Comparison of ENCODE assay signal across 11 mouse cellular contexts in genomic region chr8:122938170-122938569, GRCm38 (mm10).
DNase-seq lines count a peak whose midpoint lies in the region; ATAC-seq and TF ChIP-seq lines count a peak whose summit lies in the region.
"Had no signal": no experiment of that assay in that cellular context is flagged by ENCODE, and none has a peak within 500 bp of the region (broad histone marks: within the 10 kb centered on the region; RNA-seq: fewer than 3 reads in every experiment).

No protein-coding gene starts in this region.

- peak overlapping the region; percentile 5; the same call in 1 of the 2 replicates for H3K27ac ChIP-seq in heart, adult 2 months
- H3K27ac ChIP-seq in spleen, adult 2 months (ENCODE audit: insufficient read depth, low read length), result peak overlapping the region; percentile 90
- no peak overlapping the region for H3K27ac ChIP-seq in forebrain, embryonic 16.5 days (ENCODE audit: low read length)
- H3K27ac ChIP-seq: liver, embryonic 14.5 days had no signal

- TF ChIP-seq POLR2A in heart, adult 2 months (IDR thresholded peaks at IDR 0.05; ENCODE audit: insufficient read depth, low read depth, low read length), result no peak
- TF ChIP-seq POLR2A in spleen, adult 2 months (IDR thresholded peaks at IDR 0.05; ENCODE audit: low read depth, low read length), result no peak

- no peak for DNase-seq in heart, adult 2 months
- no peak for DNase-seq in heart, postnatal 4 days
- no peak for DNase-seq in spleen, adult 2 months (ENCODE audit: low read depth in 1 of 2, low spot score in 2 of 2)
- no peak for DNase-seq in spleen, postnatal 36 days (ENCODE audit: low spot score in 2 of 2)
- DNase-seq in retina, postnatal 1 day, result peak; percentile 56
- DNase-seq in frontal cortex, adult 2 months (ENCODE audit: extremely low spot score in 1 of 2, low spot score in 1 of 2), result no peak
- no peak for DNase-seq in c-Kit-positive CD71-positive TER-119-positive erythroid progenitor cells, embryonic 14.5 days (ENCODE audit: low spot score)
- DNase-seq: heart, postnatal 36 days had no signal

- peaks cover 23% of the 10 kb centered on the region for H3K4me1 ChIP-seq in heart, adult 2 months (ENCODE audit: control insufficient read depth, insufficient read depth, low read length)
- peaks cover 45% of the 10 kb centered on the region for H3K4me1 ChIP-seq in spleen, adult 2 months (ENCODE audit: control insufficient read depth, insufficient read depth, insufficient read length)
- peaks cover 36% of the 10 kb centered on the region for H3K4me1 ChIP-seq in forebrain, embryonic 16.5 days (replicated peaks; ENCODE audit: control insufficient read depth, insufficient read depth, low read length)

- H3K4me3 ChIP-seq in heart, adult 2 months, result no peak overlapping the region
- H3K4me3 ChIP-seq in spleen, adult 2 months (ENCODE audit: extremely low read depth, insufficient read depth, insufficient read length), result peak overlapping the region; percentile 39
- H3K4me3 ChIP-seq in forebrain, embryonic 16.5 days (replicated peaks; ENCODE audit: low read length), result no peak overlapping the region

- H3K9me3 ChIP-seq in forebrain, embryonic 16.5 days (ENCODE audit: control insufficient read depth, low read length), result no peaks in the 10 kb centered on the region

- peaks cover 17% of the 10 kb centered on the region for H3K79me2 ChIP-seq in heart, adult 2 months (replicated peaks; ENCODE audit: control insufficient read depth, insufficient read depth, low read length)

- intact Hi-C loops in heart, adult 2 months (cut with DNase I), result no loop called here

- TF ChIP-seq CTCF in heart, adult 2 months (IDR thresholded peaks at IDR 0.05), result no peak
- TF ChIP-seq CTCF in spleen, adult 2 months (IDR thresholded peaks at IDR 0.05; ENCODE audit: extremely low read depth, insufficient read depth, insufficient read length, insufficient replicate concordance), result no peak

- H3K27me3 ChIP-seq in heart, adult 2 months (ENCODE audit: control insufficient read depth, insufficient read depth, low read length), result no peaks in the 10 kb centered on the region
- H3K27me3 ChIP-seq in spleen, adult 2 months (ENCODE audit: control insufficient read depth, insufficient read depth, low read length), result no peaks in the 10 kb centered on the region
- H3K27me3 ChIP-seq in forebrain, embryonic 16.5 days (replicated peaks; ENCODE audit: control insufficient read depth, insufficient read depth, low read length), result no peaks in the 10 kb centered on the region
- H3K27me3 ChIP-seq: Patski had no signal

- 0 out of 2 replicates have a peak overlapping the region, but pooled peaks have one; percentile 10 for H3K9ac ChIP-seq in heart, adult 2 months (ENCODE audit: low read depth, low read length)
- no peak overlapping the region for H3K9ac ChIP-seq in forebrain, embryonic 16.5 days (replicated peaks; ENCODE audit: low read depth, low read length)
- H3K9ac ChIP-seq: liver, embryonic 14.5 days had no signal

- 0 out of 2 replicates have a peak, but pooled peaks have one; percentile 45 for ATAC-seq in forebrain, embryonic 16.5 days
- ATAC-seq: Patski had no signal

- H3K4me2 ChIP-seq in forebrain, embryonic 16.5 days (ENCODE audit: low read length), result no peak overlapping the region

- H3K36me3 ChIP-seq in heart, adult 2 months (ENCODE audit: control insufficient read depth, insufficient read depth, low read length), result peaks cover 25% of the 10 kb centered on the region
- H3K36me3 ChIP-seq in spleen, adult 2 months (ENCODE audit: control insufficient read depth, insufficient read depth, low read length), result no peaks in the 10 kb centered on the region
- H3K36me3 ChIP-seq in forebrain, embryonic 16.5 days (ENCODE audit: control insufficient read depth, insufficient read depth), result no peaks in the 10 kb centered on the region

- TF ChIP-seq EP300 in heart, adult 2 months (IDR thresholded peaks at IDR 0.05; ENCODE audit: insufficient read depth, low read depth, low read length), result no peak

- 58% methylated on average over 3 of the region's 3 CpGs for WGBS in heart, adult 2 months
- WGBS in spleen, adult 2 months, result 53% methylated on average over 3 of the region's 3 CpGs
- 37% methylated on average over 3 of the region's 3 CpGs for WGBS in forebrain, embryonic 16.5 days
